Mouse (Mus musculus): ENCODE results near the gene Itpka. TPM values are rescaled to one million over a fixed set of nuclear protein-coding genes. Genes with fewer than 3 reads are reported as not detected.

Itpka gene
- 1.3 TPM in 2 replicates for polyA plus RNA-seq (2014; fragmentation: Nextera tagmentation; extraction: Ambion mirVana)

- H3K36me3 ChIP-seq (ENCODE audit: insufficient read depth) = no peaks in the 10 kb centered on the region
- peaks cover 14% of the 10 kb centered on the region for H3K4me1 ChIP-seq (ENCODE audit: insufficient read depth)
- peaks cover 26% of the 10 kb centered on the region for H3K27me3 ChIP-seq (ENCODE audit: insufficient read depth, low read length)
- peak within 1 kb of the TSS; percentile 89 for H3K27ac ChIP-seq (ENCODE audit: low read depth)
- peak within 1 kb of the TSS; percentile 66 for H3K4me3 ChIP-seq (ENCODE audit: low read depth, low read length)
- TF ChIP-seq CTCF (IDR thresholded peaks at IDR 0.05; ENCODE audit: low read depth) = no peak
- under 1% methylated on average over 49 of the region's 53 CpGs for WGBS
- DNase-seq = peak; percentile 84
- H3K9ac ChIP-seq = peak within 1 kb of the TSS; percentile 70
- ATAC-seq (ENCODE audit: insufficient read depth) = peak; percentile 88
- no peaks in the 10 kb centered on the region for H3K9me3 ChIP-seq (ENCODE audit: low read depth, low read length)
- peak within 1 kb of the TSS; percentile 99 for H3K4me2 ChIP-seq
Measured at GRCm38 (mm10) chr2:119741581-119742411, at the start of gene Itpka. Gene Itpka (plus strand): TSS chr2:119742337.

DNA sequence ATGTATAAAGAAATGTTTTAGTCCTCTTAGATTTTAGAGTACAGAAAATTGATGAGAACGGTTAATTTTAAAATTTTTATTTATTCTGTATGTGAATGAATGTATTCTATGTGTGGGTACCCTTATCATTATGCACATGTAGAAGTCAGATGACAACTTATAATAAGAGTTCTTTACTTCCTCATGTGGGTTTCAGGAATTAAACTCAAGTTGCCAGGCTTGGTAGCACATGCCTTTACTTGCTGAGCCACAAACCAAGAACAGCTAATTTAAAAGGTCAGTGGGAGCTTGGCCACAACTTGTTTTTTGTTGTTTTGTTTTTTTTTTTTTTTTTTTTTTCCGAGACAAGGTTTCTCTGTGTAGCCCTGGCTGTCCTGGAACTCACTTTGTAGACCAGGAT, 47.3 kb upstream of the Itpka start:
- DNase-seq (no peak), ATAC-seq (ENCODE audit: insufficient read depth) (no peak)
- Histone ChIP-seq H3K9ac (no peak overlapping the region), H3K9me3 (ENCODE audit: low read depth, low read length) (no peaks in the 10 kb centered on the region), H3K27ac (ENCODE audit: low read depth) (no peak overlapping the region), H3K4me2 (no peak overlapping the region), H3K4me3 (ENCODE audit: low read depth, low read length) (no peak overlapping the region), H3K36me3 (ENCODE audit: insufficient read depth) (peaks cover 34% of the 10 kb centered on the region), H3K4me1 (ENCODE audit: insufficient read depth) (no peaks in the 10 kb centered on the region), H3K27me3 (ENCODE audit: insufficient read depth, low read length) (no peaks in the 10 kb centered on the region)
- 90% methylated on average over 2 of the region's 2 CpGs for WGBS
- TF ChIP-seq CTCF (IDR thresholded peaks at IDR 0.05; ENCODE audit: low read depth) = no peak

DNA sequence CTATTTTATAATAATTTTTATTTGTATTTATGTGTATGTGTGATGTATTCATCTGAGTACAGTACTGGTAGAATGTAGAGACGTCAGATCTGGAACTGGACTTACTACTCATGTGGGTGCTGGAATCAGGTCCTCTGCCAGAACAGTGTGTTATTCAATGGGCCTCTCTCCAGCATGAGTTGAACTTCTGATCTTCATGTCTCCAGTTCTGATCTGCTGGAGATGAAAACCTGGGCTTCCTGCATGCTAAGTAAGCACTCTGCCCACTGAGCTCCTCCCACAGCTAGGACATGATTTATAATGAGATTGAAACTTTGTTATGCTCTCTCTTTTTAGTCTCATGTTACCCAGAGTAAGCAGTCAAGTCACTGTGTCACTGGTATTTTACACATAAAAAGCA, 46.0 kb upstream of the Itpka start:
- H3K9me3 ChIP-seq (ENCODE audit: low read depth, low read length) = no peaks in the 10 kb centered on the region
- H3K9ac ChIP-seq = no peak overlapping the region
- TF ChIP-seq CTCF (IDR thresholded peaks at IDR 0.05; ENCODE audit: low read depth) = no peak
- H3K4me1 ChIP-seq (ENCODE audit: insufficient read depth) = no peaks in the 10 kb centered on the region
- peaks cover 43% of the 10 kb centered on the region for H3K36me3 ChIP-seq (ENCODE audit: insufficient read depth)
- no peak overlapping the region for H3K4me2 ChIP-seq
- H3K27ac ChIP-seq (ENCODE audit: low read depth) = no peak overlapping the region
- no peak overlapping the region for H3K4me3 ChIP-seq (ENCODE audit: low read depth, low read length)
- H3K27me3 ChIP-seq (ENCODE audit: insufficient read depth, low read length) = no peaks in the 10 kb centered on the region
- ATAC-seq (ENCODE audit: insufficient read depth) (no peak), DNase-seq (no peak)
- 55% methylated on average over 1 of the region's 1 CpGs for WGBS

DNA sequence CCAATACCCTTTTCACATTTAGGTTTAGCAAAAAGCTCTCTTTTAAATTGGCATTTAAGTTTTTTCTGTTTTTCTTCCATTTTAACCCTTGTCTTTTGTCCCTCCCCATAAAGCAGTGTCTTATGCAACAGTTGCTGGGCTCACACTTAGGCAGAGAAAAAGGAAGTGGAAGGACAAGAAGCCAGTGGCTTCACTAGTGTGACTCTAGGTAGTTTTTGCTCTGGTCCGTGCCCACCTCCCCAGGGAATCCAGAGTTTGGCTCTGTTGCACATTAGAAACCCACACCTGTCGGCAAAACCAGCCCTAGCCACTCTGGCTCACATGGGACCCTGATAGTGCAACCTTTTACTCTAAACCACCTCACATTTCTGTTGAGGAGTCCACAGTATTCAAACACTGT, 43.7 kb upstream of the Itpka start:
- Histone ChIP-seq H3K27me3 (ENCODE audit: insufficient read depth, low read length) (no peaks in the 10 kb centered on the region), H3K4me1 (ENCODE audit: insufficient read depth) (no peaks in the 10 kb centered on the region), H3K4me2 (no peak overlapping the region), H3K9me3 (ENCODE audit: low read depth, low read length) (no peaks in the 10 kb centered on the region), H3K9ac (no peak overlapping the region), H3K27ac (ENCODE audit: low read depth) (no peak overlapping the region), H3K4me3 (ENCODE audit: low read depth, low read length) (no peak overlapping the region), H3K36me3 (ENCODE audit: insufficient read depth) (peaks cover 35% of the 10 kb centered on the region)
- DNase-seq (no peak), ATAC-seq (ENCODE audit: insufficient read depth) (no peak)
- 92% methylated on average over 2 of the region's 2 CpGs for WGBS
- TF ChIP-seq CTCF (IDR thresholded peaks at IDR 0.05; ENCODE audit: low read depth) = no peak

GRCm38 (mm10) chr2:119699962-119700361, 42.2 kb upstream of the Itpka start:
- Histone ChIP-seq H3K9ac (no peak overlapping the region), H3K27ac (ENCODE audit: low read depth) (no peak overlapping the region), H3K4me3 (ENCODE audit: low read depth, low read length) (no peak overlapping the region), H3K4me2 (no peak overlapping the region), H3K27me3 (ENCODE audit: insufficient read depth, low read length) (no peaks in the 10 kb centered on the region), H3K36me3 (ENCODE audit: insufficient read depth) (peaks cover 31% of the 10 kb centered on the region; the same call in 1 of the 2 replicates), H3K9me3 (ENCODE audit: low read depth, low read length) (no peaks in the 10 kb centered on the region), H3K4me1 (ENCODE audit: insufficient read depth) (no peaks in the 10 kb centered on the region)
- no peak for ATAC-seq (ENCODE audit: insufficient read depth)
- TF ChIP-seq CTCF (IDR thresholded peaks at IDR 0.05; ENCODE audit: low read depth) = no peak
- no peak for DNase-seq
- WGBS = 92% methylated on average over 3 of the region's 3 CpGs

DNA sequence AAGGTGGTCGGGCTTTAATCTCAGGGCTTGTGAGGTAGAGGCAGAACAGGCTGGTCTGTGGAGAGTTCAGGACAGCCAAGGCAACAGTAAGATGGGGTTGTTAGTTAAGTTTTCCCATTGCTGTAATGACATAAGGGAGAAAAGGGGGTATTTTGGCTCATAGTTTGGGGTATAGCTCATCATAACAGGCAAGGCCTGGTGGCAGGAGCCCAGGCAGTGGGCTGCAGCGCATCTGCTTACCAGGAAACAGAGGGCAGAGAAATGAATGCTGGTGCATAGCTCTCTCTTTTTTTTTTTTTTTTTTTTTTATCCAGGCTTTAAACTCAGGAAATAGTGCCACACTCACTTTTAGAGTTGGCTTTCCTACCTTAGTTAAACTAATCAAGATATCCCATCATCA, 39.0 kb upstream of the Itpka start:
- H3K4me2 ChIP-seq = no peak overlapping the region
- no peaks in the 10 kb centered on the region for H3K4me1 ChIP-seq (ENCODE audit: insufficient read depth)
- no peak for DNase-seq
- H3K9ac ChIP-seq = no peak overlapping the region
- WGBS = 84% methylated on average over 2 of the region's 2 CpGs
- no peak overlapping the region for H3K4me3 ChIP-seq (ENCODE audit: low read depth, low read length)
- TF ChIP-seq CTCF (IDR thresholded peaks at IDR 0.05; ENCODE audit: low read depth) = no peak
- H3K9me3 ChIP-seq (ENCODE audit: low read depth, low read length) = no peaks in the 10 kb centered on the region
- ATAC-seq (ENCODE audit: insufficient read depth) = no peak
- peaks cover 42% of the 10 kb centered on the region for H3K36me3 ChIP-seq (ENCODE audit: insufficient read depth)
- no peaks in the 10 kb centered on the region for H3K27me3 ChIP-seq (ENCODE audit: insufficient read depth, low read length)
- no peak overlapping the region for H3K27ac ChIP-seq (ENCODE audit: low read depth)

GRCm38 (mm10) chr2:119707676-119708075, 34.5 kb upstream of the Itpka start:
- H3K9me3 ChIP-seq (ENCODE audit: low read depth, low read length) = no peaks in the 10 kb centered on the region
- no peak for TF ChIP-seq CTCF (IDR thresholded peaks at IDR 0.05; ENCODE audit: low read depth)
- H3K9ac ChIP-seq = no peak overlapping the region
- 77% methylated on average over 3 of the region's 3 CpGs for WGBS
- no peak for DNase-seq
- H3K4me1 ChIP-seq (ENCODE audit: insufficient read depth) = no peaks in the 10 kb centered on the region
- no peak overlapping the region for H3K27ac ChIP-seq (ENCODE audit: low read depth)
- peaks cover 67% of the 10 kb centered on the region for H3K36me3 ChIP-seq (ENCODE audit: insufficient read depth)
- no peak overlapping the region for H3K4me2 ChIP-seq
- H3K27me3 ChIP-seq (ENCODE audit: insufficient read depth, low read length) = no peaks in the 10 kb centered on the region
- no peak overlapping the region for H3K4me3 ChIP-seq (ENCODE audit: low read depth, low read length)
- no peak for ATAC-seq (ENCODE audit: insufficient read depth)

All from lung, embryonic 14.5 days (tissue).